Mouse (Mus musculus) E14TG2a.4 (cell line): ENCODE results near the gene Aplp2.

Experiments used
- H3K27me3 ChIP-seq: 2 replicates; pipeline ENCODE4 v1.6.1; 2014; ENCODE audit warnings: low read length, control low read depth; ENCODE audit not compliant: insufficient read depth
- H3K36me3 ChIP-seq: 2 replicates; pipeline ENCODE4 v1.6.1; 2014; ENCODE audit warnings: low read length, control low read depth; ENCODE audit not compliant: insufficient read depth
- H3K4me1 ChIP-seq: replicated peaks from 2 replicates; pipeline ENCODE4 v1.6.1; 2014; ENCODE audit warnings: low read depth, low read length, control low read depth
- H3K4me3 ChIP-seq: replicated peaks from 2 replicates; pipeline ENCODE4 v1.5.1; 2014; ENCODE audit warnings: mild to moderate bottlenecking, low read length
- H3K9me3 ChIP-seq: 2 replicates; pipeline ENCODE4 v1.6.1; 2014; ENCODE audit warnings: low read length, control low read depth
- CTCF ChIP-seq: conservative IDR thresholded peaks from 2 replicates; pipeline ENCODE4 v1.5.1; 2014; ENCODE audit warnings: low read length
- NANOG ChIP-seq: IDR thresholded peaks from 2 replicates; pipeline ENCODE4 v1.6.1; 2014; ENCODE audit warnings: borderline replicate concordance, low read length, mixed read lengths
- POU5F1 ChIP-seq: IDR thresholded peaks from 2 replicates; pipeline ENCODE4 v1.6.1; 2014; ENCODE audit warnings: low read length, borderline replicate concordance

Aplp2 gene

GRCm38 (mm10) chr9:31247447-31248220, 36.0 kb upstream of the Aplp2 start:
- H3K27me3 ChIP-seq: no peaks in the 10 kb centered on the region
- H3K4me3 ChIP-seq: no peak overlapping the region
- peaks cover 17% of the 10 kb centered on the region for H3K4me1 ChIP-seq
- no peaks in the 10 kb centered on the region for H3K9me3 ChIP-seq
- TF ChIP-seq NANOG (no peak), POU5F1 (no peak), CTCF (no peak)
- no peaks in the 10 kb centered on the region for H3K36me3 ChIP-seq

DNA sequence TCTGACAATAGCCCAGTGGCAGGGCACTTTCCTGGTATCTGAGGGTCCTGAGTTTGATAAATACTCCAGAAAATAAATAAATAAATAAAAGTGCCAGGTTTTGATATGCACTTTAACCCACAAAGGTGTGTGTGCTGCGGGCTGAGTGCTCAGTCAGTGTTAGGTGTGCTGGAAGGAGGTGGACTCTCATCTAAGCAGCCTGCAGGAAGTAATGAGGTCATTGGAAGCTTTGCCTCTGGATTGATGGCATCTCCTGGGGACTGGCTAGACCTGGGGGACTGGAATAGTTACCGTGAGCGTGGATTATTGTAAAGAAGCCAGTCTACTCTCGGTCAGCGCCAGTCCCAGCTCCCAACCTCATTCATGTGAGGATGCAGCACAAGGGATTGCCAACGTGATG, 34.8 kb upstream of the Aplp2 start:
- H3K36me3 ChIP-seq: no peaks in the 10 kb centered on the region
- no peak for TF ChIP-seq NANOG
- TF ChIP-seq CTCF: no peak
- no peaks in the 10 kb centered on the region for H3K9me3 ChIP-seq
- no peak overlapping the region for H3K4me3 ChIP-seq
- H3K27me3 ChIP-seq: no peaks in the 10 kb centered on the region; the same call in 1 of the 2 replicates
- peaks cover 11% of the 10 kb centered on the region for H3K4me1 ChIP-seq

DNA sequence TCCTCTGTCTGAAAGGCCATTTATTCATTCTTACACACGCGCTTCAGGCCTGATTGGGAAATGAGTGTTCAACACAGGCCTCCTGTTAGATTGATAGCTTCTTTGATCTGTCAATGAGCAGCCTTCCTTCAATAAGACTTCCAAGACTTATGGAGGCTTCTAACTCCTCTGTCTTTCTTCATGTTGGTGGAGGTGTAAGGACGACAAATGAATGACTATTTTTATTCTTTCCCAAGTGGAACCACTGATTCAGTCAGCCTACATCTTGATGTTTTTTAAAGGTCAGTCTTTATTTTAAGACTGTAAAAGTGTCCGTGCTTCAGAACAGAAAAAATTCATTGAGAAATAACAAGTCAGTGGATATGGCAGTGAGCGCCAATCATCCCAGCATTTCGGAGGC, 33.4 kb upstream of the Aplp2 start:
- Histone ChIP-seq H3K27me3 (no peaks in the 10 kb centered on the region; the same call in 1 of the 2 replicates), H3K36me3 (no peaks in the 10 kb centered on the region), H3K4me3 (no peak overlapping the region), H3K9me3 (peaks cover 2% of the 10 kb centered on the region), H3K4me1 (peaks cover 17% of the 10 kb centered on the region)
- TF ChIP-seq NANOG: no peak
- TF ChIP-seq POU5F1: no peak
- no peak for TF ChIP-seq CTCF

GRCm38 (mm10) chr9:31243939-31244333, 32.3 kb upstream of the Aplp2 start:
- Histone ChIP-seq H3K4me1 (peaks cover 17% of the 10 kb centered on the region), H3K9me3 (peaks cover 8% of the 10 kb centered on the region), H3K36me3 (no peaks in the 10 kb centered on the region), H3K27me3 (no peaks in the 10 kb centered on the region; the same call in 1 of the 2 replicates), H3K4me3 (no peak overlapping the region)
- TF ChIP-seq POU5F1: no peak
- TF ChIP-seq CTCF: no peak
- no peak for TF ChIP-seq NANOG

- TF ChIP-seq POU5F1 (no peak), NANOG (no peak), CTCF (no peak)
- no peak overlapping the region for H3K4me3 ChIP-seq
- H3K36me3 ChIP-seq: no peaks in the 10 kb centered on the region
- peaks cover 17% of the 10 kb centered on the region for H3K4me1 ChIP-seq
- peaks cover 8% of the 10 kb centered on the region for H3K9me3 ChIP-seq
- H3K27me3 ChIP-seq: no peaks in the 10 kb centered on the region; the same call in 1 of the 2 replicates
These were observed 31.8 kb upstream of the Aplp2 start for GRCm38 (mm10) chr9:31243306-31243938.

- Histone ChIP-seq H3K4me3 (no peak overlapping the region), H3K36me3 (no peaks in the 10 kb centered on the region), H3K9me3 (peaks cover 8% of the 10 kb centered on the region), H3K4me1 (peaks cover 17% of the 10 kb centered on the region), H3K27me3 (no peaks in the 10 kb centered on the region; the same call in 1 of the 2 replicates)
- TF ChIP-seq POU5F1 (no peak), NANOG (no peak)
These were observed 29.6 kb upstream of the Aplp2 start for GRCm38 (mm10) chr9:31241208-31241699.

- Histone ChIP-seq H3K4me3 (no peak overlapping the region), H3K36me3 (no peaks in the 10 kb centered on the region), H3K4me1 (peaks cover 17% of the 10 kb centered on the region), H3K9me3 (peaks cover 8% of the 10 kb centered on the region), H3K27me3 (peaks cover 4% of the 10 kb centered on the region; the same call in 1 of the 2 replicates)
- no peak for TF ChIP-seq POU5F1
- TF ChIP-seq NANOG: no peak
- no peak for TF ChIP-seq CTCF
These were observed 29.1 kb upstream of the Aplp2 start for GRCm38 (mm10) chr9:31240522-31241207.

DNA sequence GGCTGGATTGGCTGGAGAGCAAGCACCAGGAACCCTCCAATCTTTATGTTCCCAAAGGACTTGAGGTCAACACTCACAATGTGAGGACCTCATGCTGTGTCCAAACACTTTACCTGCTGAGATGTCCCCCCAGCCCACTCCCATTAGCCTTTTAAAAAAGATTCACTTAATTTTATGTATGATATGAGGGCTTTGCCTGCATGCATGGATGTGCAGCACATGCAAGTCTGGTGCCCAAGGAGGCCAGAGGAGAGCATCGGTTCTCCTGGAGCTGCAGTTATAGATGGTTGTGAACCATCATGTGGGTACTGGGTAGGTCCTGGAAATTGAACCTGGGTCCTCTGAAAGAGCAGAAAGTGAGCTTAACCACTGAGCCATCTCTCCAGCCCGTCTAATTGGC, 27.9 kb upstream of the Aplp2 start:
- Histone ChIP-seq H3K4me1 (peaks cover 17% of the 10 kb centered on the region), H3K27me3 (peaks cover 4% of the 10 kb centered on the region; the same call in 1 of the 2 replicates), H3K36me3 (no peaks in the 10 kb centered on the region), H3K4me3 (no peak overlapping the region), H3K9me3 (peaks cover 8% of the 10 kb centered on the region)
- TF ChIP-seq NANOG: no peak
